Mouse (Mus musculus) c-Kit-negative CD71-positive TER-119-positive erythroid progenitor cells, embryonic 14.5 days (primary cell): ENCODE data around the gene Ufsp2.

Source experiments
- DNase-seq: peaks from one replicate; pipeline ENCODE4 v3.0.0-alpha.2; 2013; ENCODE audit warnings: low read depth, low spot score

Gene Ufsp2

GRCm38 (mm10) chr8:46010746-46011680, 35.7 kb downstream of the Ufsp2 start:
- DNase-seq: no peak

- DNase-seq: no peak
Observed at GRCm38 (mm10) chr8:46022203-46022602, 46.9 kb downstream of the Ufsp2 start.

- no peak for DNase-seq
Observed at GRCm38 (mm10) chr8:46022758-46023157, 47.4 kb downstream of the Ufsp2 start.

- DNase-seq: no peak
Observed at GRCm38 (mm10) chr8:46024392-46024791, 49.1 kb downstream of the Ufsp2 start.

- DNase-seq: no peak
Observed at GRCm38 (mm10) chr8:46036217-46036616, 60.9 kb downstream of the Ufsp2 start.

GRCm38 (mm10) chr8:46039666-46040065, 64.3 kb downstream of the Ufsp2 start:
- no peak for DNase-seq

- no peak for DNase-seq
Observed at GRCm38 (mm10) chr8:46040260-46040659, 64.9 kb downstream of the Ufsp2 start.
